Mouse (Mus musculus) spleen, embryonic (tissue): ENCODE measurements around the gene Cdk20.

Source experiments
- CTCF ChIA-PET: fragments of 350-600 bp; sonication (Branson Sonifier 250); formaldehyde crosslinking; loops from one replicate; lab custom pipeline; 2022; lab: Charles Lee

Gene Cdk20

DNA sequence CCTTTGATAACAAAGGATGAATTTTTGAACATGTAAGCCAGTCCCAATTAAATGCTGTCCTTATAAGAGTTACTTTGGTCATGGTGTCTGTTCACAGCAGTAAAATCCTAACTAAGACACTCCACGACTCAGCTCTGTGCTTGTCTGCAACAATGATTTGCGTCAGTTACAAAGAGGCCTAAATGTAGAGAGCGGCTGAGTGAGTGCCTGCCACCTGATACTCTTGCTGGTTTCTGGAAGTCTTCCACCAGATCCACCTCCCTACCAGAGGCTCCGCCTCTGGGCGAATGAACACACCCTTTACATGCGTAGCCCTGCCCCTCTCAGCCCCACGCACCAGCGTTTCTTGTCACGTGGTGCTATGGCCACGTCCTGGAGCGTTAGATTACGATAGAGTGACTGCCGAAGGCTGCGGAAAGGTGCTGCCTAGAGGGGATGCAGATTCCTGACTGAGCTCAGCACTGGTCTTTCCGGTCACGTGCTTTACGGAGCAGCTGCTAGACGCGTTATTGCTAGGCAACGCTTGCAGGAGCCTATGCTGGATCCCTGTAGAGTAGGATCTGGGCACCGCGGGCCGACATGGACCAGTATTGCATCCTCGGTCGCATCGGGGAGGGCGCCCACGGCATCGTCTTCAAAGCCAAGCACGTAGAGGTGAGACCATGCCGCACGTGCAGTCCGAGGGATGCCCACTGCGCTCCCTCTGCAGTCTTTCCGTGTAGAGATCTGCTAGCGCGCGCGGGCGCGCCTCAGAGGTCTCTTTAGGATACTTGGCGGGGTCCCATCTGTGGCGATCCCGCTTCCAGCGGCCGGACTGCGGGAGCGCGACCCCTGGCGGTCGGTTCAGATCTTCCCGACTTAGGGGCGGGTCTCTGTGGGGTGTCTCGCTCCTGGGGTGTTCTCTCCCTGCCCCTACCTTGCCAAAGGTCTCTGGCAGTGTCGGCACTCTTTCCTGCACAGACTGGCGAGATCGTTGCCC, at the start of gene Cdk20:
Gene Cdk20 (plus strand): TSS at position 298 of the 979 bp plus-strand sequence.
- CTCF ChIA-PET = no interaction called here

DNA sequence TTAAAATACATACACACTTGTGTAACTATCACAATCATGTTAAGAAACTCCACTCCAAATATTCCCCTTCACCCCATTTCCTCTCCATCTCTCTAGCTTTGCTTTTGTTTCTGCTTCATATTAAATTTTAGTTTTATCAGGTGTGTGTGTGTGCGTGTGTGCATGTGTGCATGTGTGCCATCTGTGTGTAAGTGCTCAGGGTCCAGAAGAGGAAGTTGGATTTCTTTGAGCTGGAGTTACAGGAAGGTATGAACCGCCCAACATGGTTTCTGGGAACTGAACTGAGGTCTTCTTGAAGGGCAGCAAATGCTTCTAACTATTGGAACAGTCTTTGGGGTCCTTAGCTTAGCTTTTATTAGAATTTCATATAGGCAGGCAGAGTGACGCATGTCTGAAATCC, 47.2 kb upstream of the Cdk20 start:
- CTCF ChIA-PET = interaction anchor here (0.6 kb wide), 1 partner anchor 32 kb away, joined by 22 read pairs; no protein-coding TSS in a partner anchor

DNA sequence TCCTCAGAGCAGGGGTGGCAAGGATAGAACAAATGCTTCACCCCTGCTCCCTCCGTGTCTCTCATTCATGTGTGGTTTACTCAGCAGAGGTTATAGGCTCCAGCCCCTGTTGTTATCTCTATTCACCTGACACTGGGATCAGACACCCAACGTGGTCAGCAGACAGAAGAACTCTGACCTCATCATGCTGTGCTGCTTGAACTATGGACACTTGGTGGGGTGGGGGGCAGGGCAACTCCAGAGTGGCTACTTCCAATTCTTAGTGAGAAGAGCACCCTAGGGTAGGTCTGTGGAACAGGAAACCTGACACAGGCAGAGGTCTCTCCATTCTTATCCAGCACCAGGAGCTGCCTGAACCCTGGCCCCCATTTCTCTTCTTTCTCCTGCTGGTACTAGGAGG, 46.1 kb upstream of the Cdk20 start:
- CTCF ChIA-PET = no interaction called here

DNA sequence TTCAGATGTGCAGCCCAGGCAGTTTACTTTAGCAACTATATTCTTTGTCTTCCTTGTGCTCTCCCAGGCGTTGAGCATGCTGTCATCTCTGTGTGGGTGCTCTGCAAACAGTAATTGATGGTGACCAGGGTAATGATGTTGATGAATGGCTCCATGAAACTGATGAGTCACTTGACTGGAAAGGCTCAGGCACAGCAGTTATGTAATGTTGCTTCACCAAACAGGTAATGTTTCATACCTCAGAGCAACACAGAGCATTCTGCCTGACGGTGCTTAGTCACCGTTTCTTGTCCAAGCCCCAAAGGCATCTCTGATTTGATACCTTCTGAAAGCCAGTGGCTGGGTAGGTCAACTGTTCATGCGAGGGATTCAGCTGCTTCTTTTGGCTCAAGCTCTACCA, 43.7 kb upstream of the Cdk20 start:
- CTCF ChIA-PET = no interaction called here

DNA sequence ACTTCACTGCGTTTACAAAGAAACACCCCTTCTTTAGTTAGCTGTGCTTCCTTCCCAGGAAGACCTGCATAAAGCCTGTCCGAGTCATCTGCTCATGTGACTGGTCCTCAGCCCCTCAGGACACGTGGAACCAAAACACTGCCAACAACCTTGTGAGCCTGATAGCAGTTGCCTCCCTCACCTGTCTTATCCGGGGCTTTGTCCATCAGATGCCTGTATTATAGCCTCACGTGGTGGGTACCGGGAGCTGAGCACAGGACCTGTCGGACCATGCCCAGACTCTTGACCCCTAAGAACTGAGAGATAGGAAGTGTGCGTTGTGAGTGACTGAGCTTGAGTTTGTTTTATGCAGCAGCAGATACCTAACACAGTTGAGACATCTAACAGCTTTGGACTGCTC, 35.1 kb upstream of the Cdk20 start:
- CTCF ChIA-PET = no interaction called here

DNA sequence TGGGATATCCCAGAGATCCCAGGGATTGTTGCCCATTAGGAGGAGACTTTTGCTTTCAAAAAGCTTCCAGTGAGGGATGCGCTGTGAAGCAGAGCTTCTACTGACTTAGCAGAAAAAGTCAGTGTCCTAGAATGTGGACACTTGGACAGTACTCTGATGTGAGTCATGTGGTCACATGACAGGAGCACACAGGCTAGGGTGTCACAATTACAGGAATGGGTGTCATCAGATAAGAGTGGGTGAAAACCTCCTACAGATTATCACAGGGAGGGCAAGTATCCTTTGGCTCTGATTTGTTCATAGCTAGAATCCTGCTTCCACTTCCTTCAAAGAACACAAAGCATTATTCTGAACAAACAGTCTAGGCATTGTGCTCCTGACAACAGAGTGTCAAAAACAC, 34.0 kb upstream of the Cdk20 start:
- CTCF ChIA-PET = no interaction called here

DNA sequence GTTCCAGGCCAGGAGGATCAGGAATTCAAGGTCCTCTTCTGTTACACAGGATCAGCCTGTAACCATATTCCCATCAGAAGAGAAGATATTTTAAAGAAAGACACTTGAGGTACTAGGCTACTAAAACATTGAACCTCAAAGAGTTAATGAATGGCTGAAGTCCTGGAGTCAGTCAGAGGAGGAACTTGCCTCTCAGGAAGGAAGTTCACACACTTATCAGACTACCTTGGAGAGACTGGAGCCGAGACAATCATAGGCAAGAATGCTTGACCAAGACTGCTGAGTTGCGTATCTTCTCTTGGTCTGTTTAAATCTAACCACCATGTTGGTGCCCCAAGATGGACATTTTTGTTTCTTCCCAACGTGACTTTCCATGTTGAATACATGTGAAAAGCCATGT, 32.2 kb upstream of the Cdk20 start:
- CTCF ChIA-PET = no interaction called here

DNA sequence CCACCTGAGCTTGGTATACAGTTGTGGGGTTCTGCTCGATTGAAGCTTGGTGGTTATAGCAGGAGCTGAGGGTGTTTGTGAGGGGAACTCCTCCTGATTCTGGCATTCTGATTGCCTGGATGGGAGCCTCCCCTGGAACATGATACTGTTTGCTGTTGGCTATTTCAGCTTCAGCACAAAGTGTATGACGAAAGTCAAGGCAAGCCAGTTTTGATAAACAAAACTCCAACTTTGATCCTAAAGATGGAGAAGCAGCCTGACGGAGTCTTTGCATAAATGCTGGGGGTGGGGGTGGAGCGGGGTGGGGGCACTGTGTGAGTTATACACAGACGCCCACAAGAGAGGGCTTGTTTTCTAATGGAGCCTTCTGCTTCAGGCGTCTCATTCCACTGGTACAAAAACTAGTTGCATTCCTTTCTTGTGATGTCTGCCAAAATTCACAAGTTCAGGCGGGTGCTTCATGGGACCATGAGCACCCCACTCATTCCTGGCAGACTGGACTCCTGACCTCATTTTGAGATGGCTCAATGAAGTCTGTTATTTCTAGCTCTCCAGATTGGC, 31.2 kb upstream of the Cdk20 start:
- CTCF ChIA-PET = no interaction called here

DNA sequence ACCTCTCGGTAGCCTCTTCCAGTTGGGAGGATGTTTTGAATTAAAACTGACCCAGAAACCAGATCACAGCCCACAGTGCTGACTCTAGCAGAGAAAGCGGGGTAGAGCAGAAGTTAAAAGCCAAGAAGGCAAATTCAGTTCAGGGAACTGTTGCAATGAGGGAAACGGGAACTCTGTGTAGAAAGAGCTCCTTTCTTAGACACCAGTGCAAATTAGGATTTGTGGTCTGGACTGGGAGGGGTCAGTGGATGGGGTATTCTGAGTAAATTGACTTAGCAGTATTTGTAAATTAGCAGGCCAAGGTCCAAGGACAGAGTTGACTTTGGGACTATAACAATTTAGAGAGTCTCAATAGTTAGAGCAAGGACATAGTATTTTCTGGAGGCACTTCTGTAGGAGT, 30.1 kb upstream of the Cdk20 start:
- CTCF ChIA-PET = no interaction called here

DNA sequence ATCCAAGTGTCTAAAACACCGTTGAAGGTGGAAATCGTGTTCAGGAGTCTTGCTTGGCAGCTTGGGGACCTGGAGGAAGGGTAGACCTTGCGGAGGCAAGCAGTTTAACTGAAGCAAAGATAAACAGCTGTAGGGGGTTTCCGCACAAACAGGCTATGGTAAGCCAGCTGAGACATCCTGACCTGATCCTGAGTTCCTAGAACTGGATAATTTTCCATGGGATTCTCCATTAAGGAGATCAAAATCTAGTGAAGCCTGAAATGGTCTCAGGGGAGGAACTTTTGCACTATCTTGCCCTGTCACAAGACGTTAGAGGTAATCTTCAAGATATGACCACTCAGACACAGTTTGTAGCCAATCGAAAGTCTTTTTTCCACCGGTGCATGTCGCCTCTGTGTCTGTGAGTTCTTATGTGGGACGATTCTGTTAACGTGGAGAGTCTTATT, 29.6 kb upstream of the Cdk20 start:
- CTCF ChIA-PET = no interaction called here

DNA sequence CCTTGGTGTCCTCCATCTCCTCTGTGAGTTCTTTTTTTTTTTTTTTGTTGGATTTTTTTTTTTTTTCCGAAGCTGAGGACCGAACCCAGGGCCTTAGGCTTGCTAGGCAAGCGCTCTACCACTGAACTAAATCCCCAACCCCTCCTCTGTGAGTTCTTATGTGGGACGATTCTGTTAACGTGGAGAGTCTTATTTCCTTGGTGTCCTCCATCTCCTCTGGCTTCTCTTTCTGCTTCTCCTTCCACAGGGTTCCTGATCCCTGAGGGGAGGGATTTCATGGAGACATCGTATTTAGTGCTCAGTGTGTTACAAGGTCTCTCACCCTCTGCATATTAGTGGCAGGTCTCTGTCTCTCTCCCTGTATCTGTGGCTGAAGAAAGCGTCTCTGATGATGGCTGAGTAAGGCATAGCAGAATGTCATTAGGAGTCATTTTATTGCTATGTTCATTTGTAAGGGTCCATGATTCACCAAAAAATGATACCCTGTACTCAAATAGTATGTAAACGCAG, 29.1 kb upstream of the Cdk20 start:
- CTCF ChIA-PET = no interaction called here

DNA sequence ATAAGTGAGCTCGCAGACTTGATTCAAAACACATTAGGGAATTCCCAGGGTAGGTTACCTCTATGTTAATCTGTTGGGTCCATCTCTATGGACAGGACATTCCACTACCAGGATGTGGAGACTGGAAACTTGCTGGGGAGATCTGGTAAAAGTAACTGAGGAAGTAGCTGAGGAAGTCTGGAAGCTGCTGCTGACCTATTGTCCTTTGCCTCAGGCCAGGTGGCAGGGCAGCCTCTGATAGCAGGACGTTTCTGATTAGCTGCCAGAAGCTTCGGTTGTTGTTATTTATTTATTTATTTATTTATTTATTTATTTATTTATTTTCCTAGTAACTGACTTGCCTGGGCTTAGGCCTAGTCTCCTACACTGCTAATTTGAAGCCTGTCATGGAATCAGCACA, 28.6 kb upstream of the Cdk20 start:
- CTCF ChIA-PET = no interaction called here

DNA sequence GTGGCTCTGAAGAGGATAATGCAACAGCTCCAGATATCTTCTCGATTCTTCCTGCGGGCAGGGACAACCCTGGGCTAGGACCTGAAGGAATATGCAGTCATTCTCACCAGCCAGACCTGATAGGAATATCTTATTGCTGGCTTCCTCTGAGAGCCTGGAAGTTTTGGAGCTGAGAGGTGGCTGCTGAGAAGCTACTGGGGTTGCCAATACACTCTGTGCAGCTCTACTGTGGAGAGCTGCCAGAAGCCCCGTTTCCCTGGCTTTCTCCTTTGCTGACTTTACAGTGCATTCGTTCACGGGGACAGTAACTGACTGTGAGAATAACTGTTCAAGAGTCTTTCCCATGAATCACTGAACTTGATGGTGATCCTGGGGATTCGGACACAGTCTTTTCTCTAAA, 26.6 kb upstream of the Cdk20 start:
- CTCF ChIA-PET = no interaction called here

DNA sequence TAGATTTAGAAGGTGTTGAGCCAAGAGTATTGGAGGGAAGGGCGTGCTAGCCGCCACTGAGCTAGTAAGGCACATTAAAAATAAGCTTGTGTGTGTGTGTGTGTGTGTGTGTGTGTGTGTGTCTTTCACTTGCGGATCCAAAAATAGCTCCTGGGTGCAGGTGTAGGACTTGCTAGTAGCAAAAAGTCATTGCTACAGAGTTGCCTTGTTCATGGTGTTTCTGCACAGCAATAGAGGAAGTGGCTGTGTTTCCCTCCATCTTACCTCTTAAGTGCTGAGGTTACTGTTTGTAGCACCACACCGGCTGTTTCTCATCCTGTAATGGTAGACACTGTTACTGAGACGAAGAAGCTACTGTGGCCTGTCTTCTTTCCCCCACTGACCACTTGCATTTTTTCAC, 24.1 kb upstream of the Cdk20 start:
- CTCF ChIA-PET = interaction anchor here (0.5 kb wide), 1 partner anchor 348 kb away, joined by 7 read pairs; no protein-coding TSS in a partner anchor

DNA sequence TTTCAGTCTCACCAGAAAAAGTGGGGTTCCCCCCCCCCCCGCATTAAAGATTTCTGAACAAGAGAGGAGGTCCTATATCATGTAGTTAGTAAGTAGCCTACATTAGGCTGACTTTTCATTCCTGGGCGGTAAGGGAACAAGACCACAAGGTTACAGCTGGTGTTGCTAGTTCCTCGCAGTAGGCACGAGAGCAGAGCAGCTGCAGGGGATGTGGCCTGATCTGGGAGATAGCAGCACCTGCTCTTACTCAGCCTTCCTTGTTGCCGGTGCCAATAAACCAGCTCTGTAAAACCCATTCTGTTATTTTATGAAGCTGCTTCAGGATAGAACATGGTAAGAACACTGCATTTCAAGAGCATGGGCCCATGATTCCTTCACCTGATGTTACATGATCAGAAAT, 21.5 kb upstream of the Cdk20 start:
- CTCF ChIA-PET = interaction anchor here (0.5 kb wide), 1 partner anchor 330 kb away, joined by 5 read pairs; no protein-coding TSS in a partner anchor

DNA sequence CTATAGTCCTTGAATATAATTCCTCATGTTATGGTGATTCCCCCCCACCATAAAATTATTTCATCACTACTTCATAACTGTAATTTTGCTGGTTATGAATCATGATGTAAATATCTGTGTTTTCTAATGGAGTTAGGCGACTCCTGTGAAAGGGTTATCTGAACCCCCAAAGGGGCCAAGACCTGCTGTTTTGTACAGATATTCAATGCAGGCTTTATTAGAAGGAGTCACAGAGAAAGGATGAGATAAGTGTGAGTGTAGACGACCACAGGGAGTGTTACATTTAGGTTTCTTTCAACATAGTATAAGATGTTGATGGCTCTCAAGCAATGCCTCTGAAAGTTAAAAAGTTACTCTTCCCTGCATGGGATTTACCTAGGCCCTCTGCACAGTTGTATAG, 20.8 kb upstream of the Cdk20 start:
- CTCF ChIA-PET = no interaction called here

DNA sequence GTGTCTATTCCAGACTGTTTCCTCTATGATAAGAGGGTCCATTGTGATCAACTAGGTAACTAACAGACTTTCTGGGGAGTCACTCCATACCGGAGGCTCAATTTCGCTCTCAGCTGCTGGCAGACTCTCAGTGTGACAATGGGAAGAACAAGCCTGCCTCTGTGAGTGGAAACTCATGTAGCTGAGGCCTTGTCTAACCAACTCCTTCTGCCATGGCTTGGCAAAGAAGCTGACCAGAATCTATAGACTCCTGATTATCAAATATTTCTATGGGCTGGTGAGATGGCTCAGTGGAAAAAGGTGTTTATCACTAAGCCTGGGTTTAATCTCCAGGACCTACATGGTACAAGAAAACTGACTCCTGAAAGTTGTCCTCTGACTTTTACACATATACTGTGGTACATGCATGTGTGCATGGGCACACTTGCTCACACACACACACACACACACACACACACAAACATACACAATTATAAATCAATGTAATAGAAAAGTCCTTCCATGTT, 19.3 kb upstream of the Cdk20 start:
- CTCF ChIA-PET = no interaction called here

DNA sequence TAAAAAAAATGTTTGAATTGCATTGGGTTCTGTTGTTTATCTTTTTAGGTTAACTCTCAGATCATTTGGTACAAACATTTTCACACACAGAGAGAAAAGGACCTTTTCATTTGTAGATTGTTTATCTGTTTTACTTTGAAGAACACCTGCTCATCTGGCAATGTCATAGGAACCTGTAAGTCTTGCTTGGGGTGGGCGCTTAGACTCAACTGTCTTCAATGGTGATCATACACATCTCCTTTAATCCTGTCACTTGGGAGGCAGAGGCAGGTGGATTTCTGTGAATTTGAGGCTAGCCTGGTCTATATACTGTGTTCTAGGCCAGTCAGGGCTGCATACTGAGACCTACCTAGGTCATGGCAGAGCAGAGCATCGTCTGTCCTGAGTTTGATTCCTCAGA, 16.5 kb upstream of the Cdk20 start:
- CTCF ChIA-PET = no interaction called here

DNA sequence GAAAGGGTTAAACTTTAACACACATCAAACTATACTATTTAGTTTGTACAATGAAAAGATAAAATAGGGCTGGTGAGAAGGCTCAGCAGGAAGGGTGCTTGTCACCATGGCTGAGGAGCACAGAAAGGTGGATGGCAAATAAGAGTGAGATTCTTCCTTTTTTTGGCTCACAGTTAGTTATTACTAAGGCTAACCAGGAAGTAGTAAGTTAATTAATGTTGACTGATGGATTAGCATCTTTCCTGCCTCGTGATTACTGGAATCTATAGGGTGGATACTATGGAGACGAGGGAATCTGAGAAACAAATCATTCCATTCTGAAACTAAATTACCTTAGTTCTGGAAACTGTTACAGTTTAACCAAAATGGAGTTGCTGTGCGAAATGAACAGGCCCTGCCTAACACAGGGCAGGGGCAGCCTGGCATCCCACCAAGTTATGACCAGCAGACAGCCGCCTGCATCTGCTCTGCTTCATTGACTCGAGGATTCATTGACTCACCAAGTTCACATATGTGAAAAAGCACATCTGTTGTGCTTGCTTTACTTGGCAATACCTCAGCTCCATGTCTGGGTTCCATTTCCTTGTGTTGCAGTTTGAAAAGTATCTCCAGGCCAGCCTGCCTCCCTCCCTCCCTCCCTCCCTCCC, 15.0 kb upstream of the Cdk20 start:
- CTCF ChIA-PET = interaction anchor here (0.7 kb wide), 2 partner anchors 32 to 94 kb away, joined by 14 to 22 read pairs; no protein-coding TSS in a partner anchor

DNA sequence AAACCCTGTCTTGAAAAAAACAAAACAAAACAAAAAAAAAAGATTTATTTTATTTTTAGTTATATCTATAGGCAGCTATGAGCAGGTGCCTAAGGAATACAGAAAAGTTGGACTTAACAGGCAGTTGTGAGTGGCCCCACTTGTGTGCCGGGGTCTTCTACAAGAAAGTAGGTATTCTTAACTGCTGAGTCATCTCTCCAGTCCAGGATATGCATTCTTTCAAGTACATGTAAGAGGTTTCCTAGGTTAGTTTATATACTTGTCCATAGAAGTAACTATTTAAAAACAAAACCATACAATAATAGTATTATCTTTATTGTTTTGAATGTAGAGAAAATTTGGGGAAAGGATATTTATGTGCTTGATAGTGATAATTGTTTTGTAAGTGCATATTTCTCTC, 11.3 kb upstream of the Cdk20 start:
- CTCF ChIA-PET = no interaction called here

DNA sequence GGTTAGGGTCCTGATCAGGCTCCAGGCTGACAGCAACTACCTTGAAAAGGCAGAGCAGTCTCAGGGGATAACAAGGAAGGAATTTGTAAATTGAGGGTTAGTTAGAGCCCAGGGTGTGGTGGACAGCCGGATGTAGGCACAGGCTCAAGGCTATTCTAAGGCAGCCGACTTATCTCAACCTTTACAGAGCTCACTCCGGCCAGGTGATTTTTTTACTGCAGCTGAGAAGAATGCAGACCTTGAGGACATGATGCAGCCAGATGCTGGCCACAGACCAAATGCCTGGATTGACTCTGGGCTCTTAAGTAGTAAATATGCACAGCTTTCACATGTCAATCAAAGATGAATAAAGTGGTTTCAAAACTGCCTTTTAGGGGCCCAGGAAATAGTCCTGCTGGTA, 10.7 kb upstream of the Cdk20 start:
- CTCF ChIA-PET = no interaction called here
